Mouse (Mus musculus): ENCODE measurements around the gene Acot4. TPM values are rescaled to one million over a fixed set of nuclear protein-coding genes. Genes with fewer than 3 reads are reported as not detected.
"Not testable (repeated sequence)": the region's sequence is repeated elsewhere in the genome, so short reads cannot be mapped to it uniquely, and the experiment has no call there.

Acot4 gene
- total RNA-seq, 2 experiments from 2014 or later = 0.94 to 1.5 TPM

GRCm38 (mm10) chr12:84067752-84068151, 29.6 kb downstream of the Acot4 start:
- intact Hi-C loops (cut with DNase I) = no loop called here
- no peak for DNase-seq (ENCODE audit: low spot score)

- intact Hi-C loops (cut with DNase I) = no loop called here
- DNase-seq (ENCODE audit: low spot score) = no peak
These were observed 30.1 kb downstream of the Acot4 start for GRCm38 (mm10) chr12:84068296-84068695.

GRCm38 (mm10) chr12:84068986-84069385, 30.8 kb downstream of the Acot4 start, which contains the start of gene Acot5:
TSS of gene Acot5 (plus strand) at chr12:84069325.
- no peak for DNase-seq (ENCODE audit: low spot score)
- intact Hi-C loops (cut with DNase I) = no loop called here

GRCm38 (mm10) chr12:84069582-84069981, 31.4 kb downstream of the Acot4 start:
- intact Hi-C loops (cut with DNase I); DNase-seq (ENCODE audit: low spot score): not testable (repeated sequence)

- intact Hi-C loops (cut with DNase I) = no loop called here
These were observed 33.5 kb downstream of the Acot4 start for GRCm38 (mm10) chr12:84071696-84072095.

GRCm38 (mm10) chr12:84077371-84077990, 39.3 kb downstream of the Acot4 start:
- intact Hi-C loops (cut with DNase I) = no loop called here
- no peak for DNase-seq (ENCODE audit: low spot score)

More at GRCm38 (mm10) chr12:84071696-84072095, 33.5 kb downstream of the Acot4 start:
- DNase-seq (ENCODE audit: low spot score) = no peak

- no peak for DNase-seq (ENCODE audit: low spot score)
- intact Hi-C loops (cut with DNase I) = no loop called here
These were observed 45.7 kb downstream of the Acot4 start for GRCm38 (mm10) chr12:84083842-84084241.

- no peak for DNase-seq (ENCODE audit: low spot score)
- intact Hi-C loops (cut with DNase I) = no loop called here
These were observed 46.4 kb downstream of the Acot4 start for GRCm38 (mm10) chr12:84084581-84084980.

GRCm38 (mm10) chr12:84094666-84095065, 56.5 kb downstream of the Acot4 start:
- intact Hi-C loops (cut with DNase I); DNase-seq (ENCODE audit: low spot score): not testable (repeated sequence)

Other genes with a start within 250 kb of the Acot4 start
- 10 to 100 TPM; 29.5 to 36.3 TPM for gene Numb, start 116.4 kb upstream of the Acot4 start, total RNA-seq (2021)
- gene Riox1, start 87.8 kb upstream of the Acot4 start, total RNA-seq (2021) = 1 to 10 TPM; 5.2 to 5.5 TPM
- gene Heatr4, start 53.5 kb upstream of the Acot4 start, total RNA-seq (2021) = not detected
- gene Acot2, start 50.5 kb upstream of the Acot4 start, total RNA-seq (2021) = 100 to 1,000 TPM; 100 to 107 TPM
- 10 to 100 TPM; 35.8 to 47.2 TPM for gene Acot1, start 28.9 kb upstream of the Acot4 start, total RNA-seq (2021)
- not detected for gene Gm49366, start 556 bp downstream of the Acot4 start, total RNA-seq (2021)
- gene Acot3, start 13.8 kb downstream of the Acot4 start, total RNA-seq (2021) = 1 to 10 TPM; 1.7 TPM
- not detected for gene Acot5, start 30.9 kb downstream of the Acot4 start, total RNA-seq (2021)
- 1 to 10 TPM; 2.2 to 2.4 TPM for gene Acot6, start 62.3 kb downstream of the Acot4 start, total RNA-seq (2021)
- 10 to 100 TPM in 1 of 2 experiments, 1 to 10 TPM in 1; 8.2 to 10.1 TPM for gene Dnal1, start 76.0 kb downstream of the Acot4 start, total RNA-seq (2021)
- gene Pnma1, start 110.1 kb downstream of the Acot4 start, total RNA-seq (2021) = under 1 TPM; 0.14 to 0.18 TPM
- 10 to 100 TPM; 13.8 to 17.7 TPM for gene Elmsan1, start 180.5 kb downstream of the Acot4 start, total RNA-seq (2021)
- gene Ptgr2, start 246.9 kb downstream of the Acot4 start, total RNA-seq (2021) = 100 to 1,000 TPM; 213 to 236 TPM